Mouse (Mus musculus) bone marrow, adult 2 months (tissue): ENCODE measurements around the gene Medag.

Experiments
- CTCF ChIP-seq: fragments of 200-500 bp; IDR thresholded peaks from 2 replicates; pipeline ENCODE4 v1.5.1; 2011; ENCODE audit warnings: low read length, control low read depth; ENCODE audit not compliant: control insufficient read depth, insufficient read depth
- POLR2A ChIP-seq: fragments of 200-500 bp; IDR thresholded peaks from 2 replicates; pipeline ENCODE4 v1.6.1; 2011; ENCODE audit warnings: low read depth, mild to moderate bottlenecking, control low read depth, low read length, borderline replicate concordance; ENCODE audit not compliant: control insufficient read depth

- TF ChIP-seq POLR2A (no peak), CTCF (no peak)
These were observed 3.0 kb downstream of the Medag start for GRCm38 (mm10) chr5:149414369-149415167.
